Mouse (Mus musculus) MEL (cell line): ENCODE measurements around the gene Iqgap3.

Experiments
- EP300 ChIP-seq, 2 experiments: IDR thresholded peaks; 2 replicates each; pipeline ENCODE4 v1.6.1; 2011; ENCODE audit warnings: improper control_type of control experiment in 2 of 2, low read length in 2 of 2, low read depth in 1 of 2, mild to moderate bottlenecking in 1 of 2
- MAFK ChIP-seq: IDR thresholded peaks from 2 replicates; pipeline ENCODE4 v1.6.1; 2011; ENCODE audit warnings: low read depth, mild to moderate bottlenecking, low read length, improper control_type of control experiment, borderline replicate concordance
- POLR2A ChIP-seq, 2 experiments: IDR thresholded peaks; 2 replicates each; pipeline ENCODE4 v1.6.1; 2011 to 2012; ENCODE audit warnings: low read length in 2 of 2, mild to moderate bottlenecking in 2 of 2, control low read depth in 1 of 2, improper control_type of control experiment in 1 of 2, low read depth in 1 of 2, moderate library complexity in 1 of 2; ENCODE audit not compliant: control insufficient read depth in 1 of 2, insufficient read depth in 1 of 2, poor library complexity in 1 of 2
- TBP ChIP-seq: IDR thresholded peaks from 2 replicates; pipeline ENCODE4 v1.8.0; 2011; ENCODE audit warnings: low read depth, low read length, improper control_type of control experiment

- TF ChIP-seq EP300 (IDR thresholded peaks at IDR 0.05; ENCODE audit: low read depth in 1 of 2, low read length in 2 of 2) (no peak), POLR2A (IDR thresholded peaks at IDR 0.05; ENCODE audit: control insufficient read depth in 1 of 2, insufficient read depth in 1 of 2, low read depth in 1 of 2, low read length in 2 of 2, poor library complexity in 1 of 2) (no peak), MAFK (no peak), TBP (no peak)
Measured at GRCm38 (mm10) chr3:88087688-88088087, 5.9 kb downstream of the Iqgap3 start.
